ENCODE assay signal across 22 mouse cellular contexts in the genomic region with DNA sequence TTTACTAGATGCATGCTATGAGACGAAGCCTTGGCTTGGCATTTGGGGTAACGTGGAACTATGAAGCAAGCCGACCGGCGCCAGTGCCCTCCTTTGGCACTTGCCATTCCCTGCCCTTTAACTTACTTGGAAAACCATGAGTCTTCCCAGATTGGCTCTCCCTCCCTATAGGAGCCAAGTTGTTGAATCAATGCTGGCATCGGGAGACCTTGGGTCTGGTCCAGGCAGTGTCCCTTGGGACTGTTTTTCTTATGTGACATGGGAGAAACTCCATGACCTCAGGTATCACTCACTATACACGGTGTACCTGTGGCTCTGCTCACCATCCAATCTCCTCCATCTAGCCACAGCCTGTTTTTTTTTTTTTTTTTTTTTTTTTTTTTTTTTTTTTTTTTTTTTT.
"Had no signal": no experiment of that assay in that cellular context is flagged by ENCODE, and none has a peak within 500 bp of the region (broad histone marks: within the 10 kb centered on the region; RNA-seq: fewer than 3 reads in every experiment).

No protein-coding gene starts in this region.

- H3K36me3 ChIP-seq: kidney, embryonic 15.5 days; limb, embryonic 10.5 days; limb, embryonic 13.5 days; midbrain, embryonic 12.5 days; midbrain, embryonic 15.5 days; neural tube, embryonic 12.5 days; neural tube, embryonic 15.5 days; stomach, embryonic 15.5 days had no signal

- H3K27me3 ChIP-seq: kidney, embryonic 15.5 days; limb, embryonic 13.5 days; midbrain, embryonic 12.5 days; midbrain, embryonic 15.5 days; neural tube, embryonic 12.5 days; neural tube, embryonic 15.5 days; stomach, embryonic 15.5 days had no signal

- H3K4me1 ChIP-seq: kidney, embryonic 15.5 days; limb, embryonic 10.5 days; limb, embryonic 13.5 days; midbrain, embryonic 12.5 days; midbrain, embryonic 15.5 days; neural tube, embryonic 12.5 days; neural tube, embryonic 15.5 days; stomach, embryonic 15.5 days had no signal

- H3K9me3 ChIP-seq: kidney, embryonic 15.5 days; limb, embryonic 10.5 days; limb, embryonic 13.5 days; midbrain, embryonic 12.5 days; midbrain, embryonic 15.5 days; neural tube, embryonic 12.5 days; neural tube, embryonic 15.5 days; stomach, embryonic 15.5 days had no signal

- DNase-seq: kidney, adult 8-10 months; kidney, postnatal 10 days; kidney, postnatal 36 days; layer of hippocampus, postnatal 36 days; liver; liver, postnatal 0 days; lung, embryonic 14.5 days; right cerebral cortex, adult 18-20 months; right cerebral cortex, postnatal 14 days; spleen, adult 18-20 months; thymus, postnatal 4 days had no signal

- H3K4me2 ChIP-seq: kidney, embryonic 15.5 days; limb, embryonic 13.5 days; lung, embryonic 14.5 days; midbrain, embryonic 12.5 days; midbrain, embryonic 15.5 days; neural tube, embryonic 12.5 days; neural tube, embryonic 15.5 days; stomach, embryonic 15.5 days had no signal

- H3K9ac ChIP-seq: kidney, embryonic 15.5 days; limb, embryonic 13.5 days; liver, embryonic 14.5 days; liver, postnatal 0 days; lung, embryonic 14.5 days; midbrain, embryonic 12.5 days; midbrain, embryonic 15.5 days; neural tube, embryonic 12.5 days; neural tube, embryonic 15.5 days; stomach, embryonic 15.5 days had no signal

- ATAC-seq: liver, postnatal 0 days; lung, postnatal 0 days; midbrain, embryonic 15.5 days had no signal

- H3K4me3 ChIP-seq: kidney, embryonic 15.5 days; limb, embryonic 10.5 days; limb, embryonic 13.5 days; midbrain, embryonic 12.5 days; midbrain, embryonic 15.5 days; neural tube, embryonic 12.5 days; neural tube, embryonic 15.5 days; stomach, embryonic 15.5 days had no signal

- H3K27ac ChIP-seq: kidney, embryonic 15.5 days; limb, embryonic 10.5 days; limb, embryonic 13.5 days; liver, embryonic 14.5 days; macrophage; midbrain, embryonic 12.5 days; midbrain, embryonic 15.5 days; neural tube, embryonic 12.5 days; neural tube, embryonic 15.5 days; stomach, embryonic 15.5 days had no signal
